Mouse (Mus musculus): ENCODE data around the gene Nr3c2. TPM values are rescaled to one million over a fixed set of nuclear protein-coding genes. Genes with fewer than 3 reads are reported as not detected.
A peak's percentile ranks its signal among the peaks of the same experiment; 100 is the strongest.

The Nr3c2 gene
- polyA plus RNA-seq, 1 experiment from 2014 or later = 3.0 TPM

GRCm38 (mm10) chr8:77033706-77034464 is 134.6 kb downstream of the Nr3c2 start:
- no peak overlapping the region for H3K27ac ChIP-seq
- H3K9me3 ChIP-seq = no peaks in the 10 kb centered on the region
- H3K4me1 ChIP-seq = no peaks in the 10 kb centered on the region
- H3K4me3 ChIP-seq = no peak overlapping the region
- no peaks in the 10 kb centered on the region for H3K27me3 ChIP-seq
- ATAC-seq (ENCODE audit: insufficient number of reproducible peaks, insufficient read depth, low FRiP score, low TSS enrichment, low read depth) = no peak
- WGBS = 69% methylated on average over 3 of the region's 3 CpGs
- no peak overlapping the region for H3K9ac ChIP-seq
- no peaks in the 10 kb centered on the region for H3K36me3 ChIP-seq
- no peak overlapping the region for H3K4me2 ChIP-seq

- WGBS = 85% methylated on average over 7 of the region's 7 CpGs
Measured at GRCm38 (mm10) chr8:77034465-77034829, 135.2 kb downstream of the Nr3c2 start.

DNA sequence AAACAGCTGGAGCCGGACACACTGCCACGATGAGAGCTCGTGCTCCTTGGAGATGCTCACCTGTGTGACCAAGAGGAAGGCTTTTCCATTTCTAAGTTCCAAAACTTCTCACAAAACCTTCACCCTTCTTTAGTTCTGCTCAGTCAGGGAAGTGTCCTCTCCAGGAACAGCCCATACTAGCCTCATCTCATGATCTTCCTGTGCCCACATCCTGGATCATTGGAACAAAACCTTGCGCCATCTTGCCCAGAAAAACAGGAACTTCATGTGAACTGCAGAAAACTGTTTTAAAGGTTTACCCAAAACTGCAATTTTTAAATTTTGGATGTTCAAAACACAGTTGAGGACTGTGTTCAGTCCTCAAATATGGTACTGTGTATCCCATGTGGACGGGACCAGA is 142.0 kb downstream of the Nr3c2 start:
- H3K9me3 ChIP-seq = no peaks in the 10 kb centered on the region
- no peak overlapping the region for H3K4me2 ChIP-seq
- H3K9ac ChIP-seq = no peak overlapping the region
- H3K27me3 ChIP-seq = no peaks in the 10 kb centered on the region
- H3K36me3 ChIP-seq = no peaks in the 10 kb centered on the region
- H3K4me3 ChIP-seq = no peak overlapping the region
- no peak for ATAC-seq (ENCODE audit: insufficient number of reproducible peaks, insufficient read depth, low FRiP score, low TSS enrichment, low read depth)
- no peak overlapping the region for H3K27ac ChIP-seq
- H3K4me1 ChIP-seq = no peaks in the 10 kb centered on the region
- WGBS = 93% methylated on average over 5 of the region's 5 CpGs

More at GRCm38 (mm10) chr8:77034465-77034829, 135.2 kb downstream of the Nr3c2 start:
- Histone ChIP-seq H3K9me3 (no peaks in the 10 kb centered on the region), H3K4me1 (no peaks in the 10 kb centered on the region), H3K27me3 (no peaks in the 10 kb centered on the region), H3K9ac (no peak overlapping the region), H3K27ac (no peak overlapping the region), H3K4me2 (no peak overlapping the region), H3K4me3 (no peak overlapping the region), H3K36me3 (no peaks in the 10 kb centered on the region)
- no peak for ATAC-seq (ENCODE audit: insufficient number of reproducible peaks, insufficient read depth, low FRiP score, low TSS enrichment, low read depth)

DNA sequence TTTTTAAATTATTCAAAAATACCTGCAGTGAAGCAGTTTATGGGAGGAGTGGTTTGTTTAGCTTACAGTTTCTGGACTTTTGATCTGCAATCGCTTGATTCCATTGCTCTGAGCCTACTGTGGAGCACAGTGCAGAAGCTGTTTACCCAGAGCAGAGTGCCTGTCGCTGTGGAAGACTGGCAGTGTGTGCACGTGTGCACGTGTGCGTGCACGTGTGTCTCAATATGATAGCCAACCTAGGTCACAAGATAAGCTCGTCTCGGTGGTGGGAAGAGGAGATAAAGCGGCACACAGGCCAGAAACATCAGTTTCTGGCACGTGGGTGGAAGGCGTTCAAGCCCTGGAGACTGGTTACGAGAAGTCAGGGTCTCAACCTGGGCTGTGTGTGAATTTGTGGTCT is 145.6 kb downstream of the Nr3c2 start:
- Histone ChIP-seq H3K4me3 (no peak overlapping the region), H3K27me3 (no peaks in the 10 kb centered on the region), H3K4me1 (no peaks in the 10 kb centered on the region), H3K27ac (no peak overlapping the region), H3K9me3 (no peaks in the 10 kb centered on the region), H3K4me2 (no peak overlapping the region), H3K9ac (no peak overlapping the region), H3K36me3 (no peaks in the 10 kb centered on the region)
- 88% methylated on average over 12 of the region's 12 CpGs for WGBS
- no peak for ATAC-seq (ENCODE audit: insufficient number of reproducible peaks, insufficient read depth, low FRiP score, low TSS enrichment, low read depth)

DNA sequence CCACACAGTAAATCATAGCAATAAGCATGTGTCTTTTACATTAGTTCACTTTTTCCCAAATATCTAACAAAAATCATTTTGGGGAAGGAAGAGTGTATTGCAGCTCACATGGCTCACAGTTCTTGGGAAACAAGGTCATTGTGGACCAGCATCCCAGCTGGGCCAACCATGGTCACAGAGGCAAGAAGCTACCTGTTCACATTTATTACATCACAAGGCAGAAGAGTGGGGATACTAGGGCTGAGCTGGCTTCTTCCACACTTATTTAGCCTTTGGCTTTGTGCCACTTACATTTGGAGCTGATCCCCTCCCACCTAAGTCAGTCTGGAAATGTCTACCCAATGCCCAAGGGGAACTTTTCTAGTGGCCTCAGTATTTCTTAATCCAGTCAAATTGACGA is 146.5 kb downstream of the Nr3c2 start:
- Histone ChIP-seq H3K27ac (no peak overlapping the region), H3K4me2 (no peak overlapping the region), H3K9me3 (no peaks in the 10 kb centered on the region), H3K27me3 (no peaks in the 10 kb centered on the region), H3K4me1 (no peaks in the 10 kb centered on the region), H3K9ac (no peak overlapping the region), H3K4me3 (no peak overlapping the region), H3K36me3 (no peaks in the 10 kb centered on the region)
- WGBS = 78% methylated on average over 1 of the region's 1 CpGs
- ATAC-seq (ENCODE audit: insufficient number of reproducible peaks, insufficient read depth, low FRiP score, low TSS enrichment, low read depth) = no peak

GRCm38 (mm10) chr8:77046217-77046616 is 147.0 kb downstream of the Nr3c2 start:
- Histone ChIP-seq H3K4me1 (no peaks in the 10 kb centered on the region), H3K4me3 (no peak overlapping the region), H3K36me3 (no peaks in the 10 kb centered on the region), H3K9ac (no peak overlapping the region), H3K27ac (no peak overlapping the region), H3K4me2 (no peak overlapping the region), H3K9me3 (no peaks in the 10 kb centered on the region), H3K27me3 (no peaks in the 10 kb centered on the region)
- 85% methylated on average over 5 of the region's 5 CpGs for WGBS
- ATAC-seq (ENCODE audit: insufficient number of reproducible peaks, insufficient read depth, low FRiP score, low TSS enrichment, low read depth) = no peak

DNA sequence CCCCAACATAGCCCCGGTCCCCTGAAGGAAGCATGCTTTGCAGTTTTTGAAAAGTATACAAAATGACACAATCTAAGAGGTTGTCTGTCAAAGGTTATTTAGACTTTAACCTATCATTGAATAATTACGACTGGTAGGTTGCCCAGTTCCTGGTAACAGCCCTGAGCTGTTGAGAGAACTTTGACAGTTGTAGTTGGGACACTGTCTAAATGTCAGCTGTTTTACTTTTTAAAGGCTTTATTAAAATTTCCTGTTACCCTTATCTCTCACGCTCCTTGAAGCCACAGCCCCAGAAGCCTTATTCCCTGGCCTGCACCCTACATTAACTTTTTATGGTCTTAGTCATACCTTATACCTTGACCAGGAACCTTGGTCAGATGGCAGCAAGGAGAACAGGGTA is 147.5 kb downstream of the Nr3c2 start:
- no peaks in the 10 kb centered on the region for H3K27me3 ChIP-seq
- no peak overlapping the region for H3K4me2 ChIP-seq
- no peak overlapping the region for H3K4me3 ChIP-seq
- no peaks in the 10 kb centered on the region for H3K36me3 ChIP-seq
- no peak for ATAC-seq (ENCODE audit: insufficient number of reproducible peaks, insufficient read depth, low FRiP score, low TSS enrichment, low read depth)
- H3K9ac ChIP-seq = no peak overlapping the region
- 67% methylated on average over 3 of the region's 3 CpGs for WGBS
- H3K4me1 ChIP-seq = no peaks in the 10 kb centered on the region
- no peaks in the 10 kb centered on the region for H3K9me3 ChIP-seq
- H3K27ac ChIP-seq = no peak overlapping the region

- no peak overlapping the region for H3K9ac ChIP-seq
- no peaks in the 10 kb centered on the region for H3K27me3 ChIP-seq
- no peak for ATAC-seq (ENCODE audit: insufficient number of reproducible peaks, insufficient read depth, low FRiP score, low TSS enrichment, low read depth)
- no peak overlapping the region for H3K4me3 ChIP-seq
- H3K36me3 ChIP-seq = no peaks in the 10 kb centered on the region
- no peak overlapping the region for H3K27ac ChIP-seq
- WGBS = 82% methylated on average over 10 of the region's 10 CpGs
- no peaks in the 10 kb centered on the region for H3K4me1 ChIP-seq
- no peaks in the 10 kb centered on the region for H3K9me3 ChIP-seq
- H3K4me2 ChIP-seq = no peak overlapping the region
Measured at GRCm38 (mm10) chr8:77051399-77052275, 152.4 kb downstream of the Nr3c2 start.

DNA sequence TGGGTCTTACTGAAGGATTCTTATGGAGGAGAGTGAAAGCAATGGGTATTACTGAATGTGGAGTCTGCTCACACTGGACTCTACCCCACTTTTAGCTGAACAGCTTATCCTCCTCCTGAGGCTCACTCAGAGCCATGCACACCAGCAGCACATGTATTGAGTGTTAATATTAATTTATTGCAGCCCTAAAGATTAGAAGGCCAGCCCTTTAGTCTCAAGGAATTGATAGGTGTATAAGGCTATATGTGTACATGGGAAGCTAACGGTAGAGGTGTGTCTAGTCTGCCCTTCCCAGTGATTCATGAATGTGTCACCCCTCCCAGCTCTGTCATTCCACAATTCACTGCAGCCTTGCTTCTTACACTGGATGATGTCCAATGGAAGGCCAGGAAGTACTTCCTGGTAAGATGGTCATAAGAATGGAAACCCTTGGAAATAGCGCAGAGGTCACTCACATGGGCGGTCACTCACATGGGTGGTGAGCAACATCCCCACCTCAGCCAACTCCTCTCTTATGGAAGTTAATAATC is 156.3 kb downstream of the Nr3c2 start:
- H3K4me1 ChIP-seq = no peaks in the 10 kb centered on the region
- H3K36me3 ChIP-seq = no peaks in the 10 kb centered on the region
- WGBS = 93% methylated on average over 3 of the region's 3 CpGs
- no peaks in the 10 kb centered on the region for H3K27me3 ChIP-seq
- ATAC-seq (ENCODE audit: insufficient number of reproducible peaks, insufficient read depth, low FRiP score, low TSS enrichment, low read depth) = no peak
- no peak overlapping the region for H3K4me3 ChIP-seq
- no peaks in the 10 kb centered on the region for H3K9me3 ChIP-seq
- H3K27ac ChIP-seq = no peak overlapping the region
- no peak overlapping the region for H3K9ac ChIP-seq
- no peak overlapping the region for H3K4me2 ChIP-seq

DNA sequence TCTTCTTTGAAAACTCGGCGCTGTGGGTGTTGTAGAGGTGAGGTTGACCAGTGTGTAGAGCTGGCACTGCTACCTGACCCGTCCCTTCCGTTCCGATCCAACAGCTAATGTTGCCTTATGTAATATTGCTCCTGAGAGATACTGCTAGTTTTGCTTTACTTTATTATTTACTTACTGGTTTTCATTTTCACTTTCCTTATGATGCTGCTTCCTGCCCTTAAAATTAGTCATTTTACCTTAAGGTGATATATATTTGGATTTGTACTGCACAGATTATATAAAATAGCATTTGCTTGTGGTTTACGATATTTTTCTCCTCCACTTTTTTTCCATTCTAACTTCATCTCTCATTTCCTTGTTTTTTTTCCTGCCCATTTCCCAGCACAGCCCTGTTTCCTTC is 157.6 kb downstream of the Nr3c2 start:
- no peak overlapping the region for H3K4me3 ChIP-seq
- H3K27ac ChIP-seq = no peak overlapping the region
- no peaks in the 10 kb centered on the region for H3K27me3 ChIP-seq
- no peaks in the 10 kb centered on the region for H3K4me1 ChIP-seq
- no peak for ATAC-seq (ENCODE audit: insufficient number of reproducible peaks, insufficient read depth, low FRiP score, low TSS enrichment, low read depth)
- no peaks in the 10 kb centered on the region for H3K9me3 ChIP-seq
- H3K9ac ChIP-seq = no peak overlapping the region
- no peaks in the 10 kb centered on the region for H3K36me3 ChIP-seq
- H3K4me2 ChIP-seq = no peak overlapping the region
- WGBS = 87% methylated on average over 6 of the region's 6 CpGs

DNA sequence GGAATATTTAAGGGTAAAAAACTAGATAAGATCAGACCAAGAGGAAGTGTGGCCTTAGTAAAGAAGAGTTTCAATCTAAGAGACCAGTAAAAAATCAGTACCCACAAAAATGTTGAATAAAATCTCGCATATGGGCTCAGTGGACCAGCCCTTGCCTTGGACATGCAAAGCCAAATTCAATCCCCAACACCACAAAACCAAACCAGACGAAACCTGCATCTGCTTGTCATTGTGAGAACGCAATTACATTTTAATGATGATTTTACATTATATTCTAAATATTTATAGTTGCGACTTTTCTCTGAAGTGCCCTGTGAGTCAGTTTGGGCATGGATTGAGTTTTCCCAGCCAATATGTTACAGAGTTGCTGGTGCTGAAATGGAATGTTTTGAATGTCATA is 183.4 kb downstream of the Nr3c2 start:
- no peaks in the 10 kb centered on the region for H3K9me3 ChIP-seq
- no peak overlapping the region for H3K4me2 ChIP-seq
- no peaks in the 10 kb centered on the region for H3K36me3 ChIP-seq
- no peak overlapping the region for H3K4me3 ChIP-seq
- H3K9ac ChIP-seq = no peak overlapping the region
- H3K27me3 ChIP-seq = no peaks in the 10 kb centered on the region
- H3K4me1 ChIP-seq = peaks cover 19% of the 10 kb centered on the region
- WGBS = 75% methylated on average over 4 of the region's 4 CpGs
- ATAC-seq (ENCODE audit: insufficient number of reproducible peaks, insufficient read depth, low FRiP score, low TSS enrichment, low read depth) = no peak
- H3K27ac ChIP-seq = no peak overlapping the region

GRCm38 (mm10) chr8:77086036-77086435 is 186.8 kb downstream of the Nr3c2 start:
- 0 out of 2 replicates have a peak overlapping the region, but pooled peaks have one; percentile 24 for H3K27ac ChIP-seq
- no peaks in the 10 kb centered on the region for H3K27me3 ChIP-seq
- 34% methylated on average over 8 of the region's 8 CpGs for WGBS
- H3K4me2 ChIP-seq = peak overlapping the region; percentile 24
- peaks cover 19% of the 10 kb centered on the region for H3K4me1 ChIP-seq
- no peak for ATAC-seq (ENCODE audit: insufficient number of reproducible peaks, insufficient read depth, low FRiP score, low TSS enrichment, low read depth)
- no peaks in the 10 kb centered on the region for H3K36me3 ChIP-seq
- no peak overlapping the region for H3K4me3 ChIP-seq
- no peaks in the 10 kb centered on the region for H3K9me3 ChIP-seq
- no peak overlapping the region for H3K9ac ChIP-seq
